Mouse (Mus musculus) frontal cortex, postnatal 10 days (tissue): ENCODE measurements around the gene Clstn3.
"Not testable (repeated sequence)": the region's sequence is repeated elsewhere in the genome, so short reads cannot be mapped to it uniquely, and the experiment has no call there.

Source experiments
- DNase-seq, 2 experiments: peaks; one replicate each; pipeline ENCODE4 v3.0.0; 2022; ENCODE audit warnings: low spot score in 2 of 2, mixed read lengths in 1 of 2

Gene Clstn3

DNA sequence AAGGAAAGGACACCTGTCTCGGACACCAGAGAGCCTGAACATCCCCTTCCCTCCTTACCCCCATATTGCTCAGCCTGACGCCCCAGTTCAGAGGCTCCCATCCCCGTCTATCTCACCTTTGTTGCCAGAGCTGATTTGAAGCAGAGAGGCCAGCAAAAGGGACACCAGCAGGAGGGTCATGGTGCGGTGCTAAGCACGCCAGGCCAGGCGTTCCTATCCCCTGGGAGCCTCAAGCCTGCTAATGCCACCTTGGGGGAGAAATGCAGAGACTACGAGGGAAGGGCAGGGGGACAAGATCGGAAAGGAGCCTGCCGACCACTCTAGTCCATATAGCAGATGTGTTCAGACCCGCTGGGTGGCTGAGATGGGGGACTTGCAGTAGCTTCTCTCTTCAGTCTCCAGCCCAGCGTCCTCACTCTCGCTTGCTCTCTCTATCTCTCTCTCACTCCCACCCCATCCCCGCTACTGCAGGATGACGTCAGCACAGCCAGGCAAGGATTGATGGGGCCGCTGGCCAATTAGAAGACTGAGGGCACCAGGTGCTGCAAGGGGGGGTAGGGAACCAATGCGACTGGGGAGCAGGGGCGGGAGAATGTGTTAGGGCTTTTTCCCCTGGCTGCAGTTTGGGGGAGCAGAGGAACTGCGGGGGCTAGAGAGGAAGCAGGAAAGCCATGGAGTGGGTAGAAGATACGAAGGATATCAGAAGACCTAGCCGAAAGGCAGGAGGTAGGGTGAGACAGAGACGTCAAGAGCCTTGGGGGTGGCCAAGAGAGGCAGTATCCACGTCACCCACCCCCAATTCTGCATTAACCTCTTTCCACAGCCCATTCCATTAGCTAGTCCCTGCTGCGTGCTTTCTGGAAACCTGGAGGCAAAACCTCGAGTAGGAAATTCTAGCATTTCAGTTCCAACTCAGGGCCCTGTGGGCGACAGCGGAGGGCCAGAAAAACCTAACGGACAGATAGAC lies at the start of gene Clstn3:
TSS of gene Clstn3 (minus strand) at position 490 of the 967 bp plus-strand sequence.
- peak; percentile 88 to 91 for DNase-seq

- peak in 1 of 2 experiments; percentile 44 for DNase-seq
These were observed 47.8 kb upstream of the Clstn3 start, which contains the start of gene C1ra for GRCm38 (mm10) chr6:124512355-124512836. Gene C1ra, plus strand, starts transcription at chr6:124512405.

- no peak for DNase-seq
These were observed 47.3 kb upstream of the Clstn3 start for GRCm38 (mm10) chr6:124511936-124512335.

DNA sequence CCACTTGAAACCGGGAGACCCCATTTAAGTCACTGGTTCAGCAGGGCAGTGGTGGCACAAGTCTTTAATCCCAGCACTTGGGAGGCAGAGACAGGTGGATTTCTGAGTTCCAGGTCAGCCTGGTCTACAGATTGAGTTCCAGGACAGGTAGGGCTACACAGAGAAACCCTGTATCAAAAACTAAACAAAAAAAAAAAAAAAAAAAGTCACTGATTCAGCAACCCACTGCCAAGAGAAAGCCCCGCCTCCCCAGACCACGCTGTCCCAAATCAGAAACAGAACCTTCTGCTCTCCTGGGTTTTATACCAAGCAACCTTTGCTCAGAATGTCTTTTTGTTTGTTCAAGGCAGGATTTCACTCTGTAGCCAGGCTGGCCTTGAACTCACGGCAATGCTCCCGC lies 44.6 kb upstream of the Clstn3 start:
- DNase-seq: not testable (repeated sequence)

GRCm38 (mm10) chr6:124508292-124508691 lies 43.7 kb upstream of the Clstn3 start:
- no peak for DNase-seq

GRCm38 (mm10) chr6:124506991-124507390 lies 42.4 kb upstream of the Clstn3 start:
- DNase-seq: no peak

DNA sequence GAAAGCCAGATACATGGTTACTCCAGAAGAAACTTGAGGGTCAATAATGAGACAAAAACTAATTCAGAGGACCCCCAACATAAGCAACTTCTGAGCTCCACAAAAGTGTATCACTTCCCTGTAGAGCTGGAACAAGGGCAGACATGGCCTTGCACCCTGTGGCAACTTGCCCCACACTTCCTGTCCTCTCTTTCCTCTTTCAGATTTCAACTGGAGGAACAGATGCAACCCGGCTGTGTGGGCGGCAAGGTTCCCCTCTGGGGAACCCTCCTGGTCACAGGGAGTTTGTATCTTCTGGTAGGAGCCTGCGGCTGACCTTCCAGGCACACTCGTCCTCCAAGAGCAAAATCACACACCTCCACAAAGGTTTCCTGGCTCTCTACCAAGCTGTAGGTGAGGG lies 40.4 kb upstream of the Clstn3 start:
- no peak for DNase-seq

DNA sequence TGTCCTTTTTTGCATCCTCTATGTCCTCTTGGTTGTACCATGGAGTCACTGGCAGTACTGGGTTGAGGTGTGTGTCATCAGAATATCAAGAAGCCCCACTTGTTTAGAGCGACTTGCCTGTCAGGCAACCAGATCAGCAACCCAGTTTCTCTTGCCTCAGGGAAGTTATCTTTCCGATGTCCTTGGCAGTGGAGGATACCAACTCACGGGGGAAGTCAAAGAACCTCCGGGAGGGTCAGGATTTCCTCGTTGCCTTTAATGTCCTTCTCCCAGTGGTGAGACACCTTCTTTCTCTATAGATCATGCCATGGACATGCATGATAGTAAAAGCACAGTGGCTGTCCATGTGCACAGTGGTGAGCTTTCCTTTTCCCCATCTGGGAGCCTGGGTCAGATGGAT lies 37.4 kb upstream of the Clstn3 start:
- DNase-seq: no peak

GRCm38 (mm10) chr6:124501473-124501872 lies 36.9 kb upstream of the Clstn3 start:
- DNase-seq: no peak

DNA sequence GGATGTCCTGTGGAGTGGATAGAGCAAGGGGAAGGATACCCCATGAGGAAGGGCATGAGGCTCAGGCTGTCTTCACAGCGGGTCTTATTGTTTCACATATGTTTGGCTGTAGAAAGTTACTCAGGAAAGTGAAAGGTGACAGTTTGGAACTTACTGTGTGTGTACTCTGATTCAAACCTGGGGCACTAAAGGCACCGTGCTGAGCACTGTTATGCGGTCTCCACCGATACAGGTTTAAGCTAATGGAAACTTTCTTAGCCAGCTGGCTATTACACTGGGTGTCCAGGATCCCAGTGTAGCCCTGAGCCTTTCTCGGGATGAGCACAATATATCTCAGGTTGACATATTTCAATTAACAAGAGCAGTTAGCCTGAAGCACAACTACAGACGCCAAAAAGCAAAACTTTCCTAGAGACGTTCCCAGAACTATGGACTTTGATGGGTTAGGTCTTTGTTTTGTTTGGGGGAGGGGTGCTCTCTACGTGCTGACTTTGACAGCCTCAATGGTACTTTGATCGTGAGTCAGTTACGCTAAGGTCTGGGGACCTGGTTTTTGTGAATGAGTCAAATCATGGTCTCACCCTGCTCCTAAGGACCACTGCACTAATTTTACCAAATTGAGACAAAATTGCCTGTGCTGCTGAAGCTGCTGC lies 35.4 kb upstream of the Clstn3 start:
- DNase-seq: no peak

- no peak for DNase-seq
These were observed 31.5 kb upstream of the Clstn3 start for GRCm38 (mm10) chr6:124496054-124496453.

DNA sequence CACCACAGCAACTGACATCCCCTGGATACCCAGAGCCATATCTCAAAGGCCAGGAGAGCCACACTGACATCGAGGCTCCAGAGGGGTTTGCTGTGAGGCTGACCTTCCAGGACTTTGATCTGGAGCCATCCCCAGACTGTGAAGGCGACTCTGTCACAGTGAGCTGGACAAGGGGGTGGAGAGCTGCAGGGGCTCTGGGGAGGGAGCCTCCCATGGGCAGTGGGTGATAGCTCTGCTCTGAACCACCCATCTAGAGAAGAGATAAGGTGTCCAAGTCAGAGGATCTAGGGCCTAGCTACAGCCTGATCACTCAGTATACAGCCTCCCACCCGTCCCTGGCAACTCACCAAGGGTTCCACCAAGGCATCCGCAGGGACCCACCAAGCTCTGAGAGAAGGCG lies 29.3 kb upstream of the Clstn3 start:
- no peak for DNase-seq

GRCm38 (mm10) chr6:124492842-124493561 lies 28.4 kb upstream of the Clstn3 start, which contains the start of gene C1rl:
Gene C1rl, plus strand, starts transcription at chr6:124493113.
- DNase-seq: peak; percentile 39 to 60

DNA sequence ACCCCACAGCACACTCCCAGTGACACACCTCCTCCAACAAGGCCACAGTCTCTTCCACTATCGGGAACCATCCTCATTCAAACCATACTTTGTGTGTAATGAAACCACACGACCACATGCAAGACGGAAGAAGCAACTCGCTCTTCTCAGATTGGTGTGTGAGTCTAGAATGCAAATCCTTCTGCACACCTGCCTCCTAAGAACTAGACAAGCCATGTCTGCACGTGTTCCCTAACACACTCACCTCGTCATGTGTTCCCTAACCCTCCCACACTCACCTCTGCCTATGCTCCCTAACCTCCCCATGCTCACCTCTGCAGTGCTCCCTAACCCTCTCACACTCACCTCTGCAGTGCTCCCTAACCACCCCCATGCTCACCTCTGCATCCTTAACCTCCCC lies 26.8 kb upstream of the Clstn3 start:
- no peak for DNase-seq

DNA sequence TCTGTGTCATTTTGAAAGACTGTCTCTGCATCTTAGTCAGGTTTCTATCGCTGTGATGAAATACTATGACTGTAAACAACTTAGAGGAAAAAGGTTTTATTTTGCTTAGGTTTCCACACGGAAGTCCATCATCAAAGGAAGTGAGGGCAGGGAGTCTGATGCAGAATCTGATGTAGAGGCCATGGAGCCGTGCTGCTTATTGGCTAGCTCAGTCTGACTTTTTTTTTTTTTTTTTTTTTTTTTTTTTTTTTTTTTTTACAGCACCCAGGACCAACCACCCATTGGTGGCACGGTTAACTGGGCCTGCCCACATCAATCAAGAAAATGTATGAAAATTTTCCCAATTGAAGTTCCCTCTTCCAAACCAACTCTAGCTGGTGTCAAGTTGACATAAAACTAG lies 24.4 kb upstream of the Clstn3 start:
- no peak for DNase-seq

DNA sequence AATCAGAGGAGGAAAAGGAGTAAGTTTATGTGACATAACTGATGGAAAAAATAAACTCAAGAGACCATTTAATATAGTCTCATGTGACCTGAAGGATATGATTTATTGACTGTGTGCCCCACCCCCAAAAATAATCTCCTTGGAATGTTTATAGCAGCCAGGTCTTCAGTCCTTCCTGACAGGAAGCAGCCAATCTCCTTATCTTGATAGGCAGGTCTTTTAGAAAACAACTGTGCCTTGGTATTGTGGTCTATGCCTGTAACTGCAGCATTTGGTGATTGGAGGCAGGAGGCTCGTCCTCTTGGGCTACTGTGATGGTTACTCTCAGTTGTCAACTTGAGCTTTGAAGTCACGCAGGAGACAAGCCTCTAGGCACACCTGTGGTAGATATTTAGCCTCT lies 22.9 kb upstream of the Clstn3 start:
- no peak for DNase-seq

DNA sequence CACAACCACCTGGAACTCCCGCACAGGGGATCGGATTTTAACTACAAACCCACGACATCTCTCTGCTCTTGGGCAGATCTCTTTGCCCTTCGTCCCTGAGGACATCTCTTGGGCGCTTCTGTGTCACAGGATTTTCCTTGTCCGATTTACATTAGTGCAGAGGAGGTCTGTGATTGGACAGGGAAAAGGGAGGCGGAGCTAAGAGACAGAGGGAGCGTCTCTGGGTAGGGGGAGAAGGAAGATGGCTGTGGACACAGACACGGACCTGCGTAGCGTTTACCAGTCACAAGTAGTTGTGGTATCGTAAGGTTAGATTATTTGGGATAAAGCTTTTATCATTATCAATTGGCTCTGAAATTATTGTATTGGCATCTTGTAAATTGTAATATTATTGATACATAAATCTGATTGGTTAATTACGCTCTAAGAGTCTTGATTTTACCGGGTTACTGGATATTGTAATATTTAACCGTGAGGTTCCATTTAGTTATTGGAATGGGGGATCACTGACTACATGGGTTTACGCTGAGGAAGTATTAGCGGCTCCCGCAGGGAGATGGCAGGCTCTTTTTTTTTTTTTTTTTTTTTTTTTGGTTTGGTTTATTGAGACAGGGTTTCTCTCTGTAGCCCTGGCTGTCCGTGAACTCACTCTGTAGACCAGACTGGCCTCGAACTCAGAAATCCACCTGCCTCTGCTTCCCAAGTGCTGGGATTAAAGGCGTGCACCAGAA lies 21.0 kb upstream of the Clstn3 start:
- DNase-seq: no peak

DNA sequence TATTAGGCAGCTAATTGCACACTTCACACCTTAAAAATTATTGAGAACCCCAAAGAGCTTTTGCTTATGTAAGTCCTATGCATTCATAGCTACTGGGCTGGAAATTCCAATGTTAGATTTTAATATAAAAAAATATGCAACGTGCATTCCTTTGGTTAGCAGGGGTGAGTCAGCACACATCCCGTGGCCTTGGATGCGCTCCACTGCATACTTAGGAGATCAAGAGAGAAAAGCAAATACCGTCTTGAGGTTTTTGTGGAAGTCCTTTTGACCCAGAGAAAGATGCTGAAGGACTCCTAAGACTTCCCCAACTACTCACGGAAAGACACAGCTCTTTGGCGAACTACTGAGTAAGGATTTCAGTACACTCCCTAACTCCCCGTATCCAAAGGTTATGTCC lies 20.3 kb upstream of the Clstn3 start:
- no peak for DNase-seq

DNA sequence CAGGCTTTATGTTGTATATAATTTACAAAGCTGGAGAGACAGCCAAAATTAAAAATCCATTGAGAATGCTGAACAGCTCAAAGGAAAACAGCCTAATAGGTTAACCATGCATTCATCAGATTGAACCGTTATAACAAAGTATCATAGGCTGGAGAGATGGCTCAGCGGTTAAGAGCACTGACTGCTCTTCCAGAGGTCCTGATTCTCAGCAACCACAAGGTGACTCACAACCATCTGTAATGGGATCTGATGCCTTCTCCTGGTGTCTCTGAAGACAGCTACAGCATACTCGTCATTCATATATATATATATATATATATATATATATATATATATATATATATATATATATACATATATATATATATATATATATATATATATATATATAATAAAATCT lies 19.2 kb upstream of the Clstn3 start:
- not testable (repeated sequence) for DNase-seq

DNA sequence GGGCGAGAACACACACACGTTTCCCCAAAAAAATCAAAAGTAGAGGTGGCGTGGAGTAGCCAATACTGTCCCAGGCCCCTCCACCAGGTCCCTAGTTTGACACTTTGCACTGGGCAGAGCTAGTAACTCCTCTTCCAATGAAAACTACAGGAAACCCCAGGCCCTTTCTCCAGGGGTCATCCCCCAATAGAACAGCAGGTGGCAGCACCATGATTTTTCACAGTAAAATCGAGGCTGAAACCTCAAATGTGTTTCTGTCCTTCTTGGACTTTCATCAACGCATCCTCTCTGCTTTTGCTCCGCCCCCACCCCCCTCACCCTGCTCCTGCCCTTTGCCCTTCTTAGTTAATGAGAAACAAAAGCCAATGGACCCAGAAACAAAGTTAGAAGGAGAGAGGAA lies 17.0 kb upstream of the Clstn3 start:
- no peak for DNase-seq

GRCm38 (mm10) chr6:124480295-124480694 lies 15.7 kb upstream of the Clstn3 start:
- no peak for DNase-seq
